Mouse (Mus musculus) CH12.LX (cell line): Measurements from ENCODE around the gene Nf1. TPM values are rescaled to one million over a fixed set of nuclear protein-coding genes. Genes with fewer than 3 reads are reported as not detected.

Experiments used
- DNase-seq: peaks from one replicate; pipeline ENCODE4 v3.0.0-alpha.2; 2013; ENCODE audit errors: extremely low read depth
- H3K27ac ChIP-seq: 2 replicates; pipeline ENCODE4 v1.5.1; 2012; ENCODE audit warnings: low read depth, mild to moderate bottlenecking, control low read depth, moderate library complexity; ENCODE audit not compliant: insufficient read depth
- H3K27me3 ChIP-seq: replicated peaks from 2 replicates; pipeline ENCODE3; 2012; ENCODE audit warnings: inconsistent platforms
- H3K36me3 ChIP-seq, 2 experiments: replicated peaks in 1 of 2; 2 replicates each; pipeline versions ENCODE3 to v1.6.1; 2012; ENCODE audit warnings: inconsistent platforms in 1 of 2, low read length in 1 of 2, mild to moderate bottlenecking in 1 of 2, mixed read lengths in 1 of 2, moderate library complexity in 1 of 2; ENCODE audit not compliant: control insufficient read depth in 1 of 2, insufficient read depth in 1 of 2
- H3K4me1 ChIP-seq, 2 experiments: 2 replicates each; pipeline ENCODE4 v1.6.1; 2012; ENCODE audit warnings: inconsistent platforms in 1 of 2, moderate library complexity in 1 of 2; ENCODE audit not compliant: insufficient read depth in 2 of 2, control insufficient read depth in 1 of 2
- H3K4me2 ChIP-seq: 2 replicates; pipeline ENCODE4 v1.6.1; 2012; ENCODE audit warnings: low read depth, mild to moderate bottlenecking, control low read depth; ENCODE audit not compliant: poor library complexity, insufficient read depth, severe bottlenecking
- H3K4me3 ChIP-seq, 3 experiments: fragments of 150-350 bp in 1 of 3; sonication (generic) in 1 of 3; replicated peaks in 1 of 3; 2 replicates each; pipeline versions ENCODE3 to v1.5.1; 2011 to 2012; ENCODE audit warnings: low read depth in 2 of 3, low read length in 2 of 3, mild to moderate bottlenecking in 2 of 3, moderate library complexity in 2 of 3, control low read depth in 1 of 3, improper control_type of control experiment in 1 of 3, inconsistent platforms in 1 of 3, mixed read lengths in 1 of 3; ENCODE audit not compliant: poor library complexity in 1 of 3
- H3K79me2 ChIP-seq: replicated peaks from 2 replicates; pipeline ENCODE4 v1.6.1; 2012; ENCODE audit warnings: mild to moderate bottlenecking, moderate library complexity; ENCODE audit not compliant: control insufficient read depth, poor library complexity, insufficient read depth, severe bottlenecking; ENCODE audit errors: extremely low read depth
- H3K9ac ChIP-seq: 2 replicates; pipeline ENCODE4 v1.6.1; 2012; ENCODE audit warnings: low read depth, mild to moderate bottlenecking, control low read depth, moderate library complexity; ENCODE audit not compliant: insufficient read depth
- H3K9me3 ChIP-seq: replicated peaks from 2 replicates; pipeline ENCODE3; 2012; ENCODE audit warnings: low read length, inconsistent platforms, mixed read lengths
- BHLHE40 ChIP-seq: IDR thresholded peaks from 2 replicates; pipeline ENCODE4 v1.6.1; 2011; ENCODE audit warnings: mild to moderate bottlenecking, low read depth, low read length, improper control_type of control experiment
- CHD1 ChIP-seq: IDR thresholded peaks from 2 replicates; pipeline ENCODE4 v1.6.1; 2012; ENCODE audit warnings: low read depth, low read length, improper control_type of control experiment, inconsistent platforms
- CHD2 ChIP-seq: IDR thresholded peaks from 2 replicates; pipeline ENCODE4 v1.6.1; 2011; ENCODE audit warnings: low read length, improper control_type of control experiment
- CTCF ChIP-seq, 2 experiments: IDR thresholded peaks in 1 of 2; conservative IDR thresholded peaks in 1 of 2; 2 replicates each; pipeline ENCODE4 v1.5.1; 2011 to 2012; ENCODE audit warnings: low read depth in 2 of 2, low read length in 2 of 2, improper control_type of control experiment in 1 of 2, inconsistent platforms in 1 of 2, mild to moderate bottlenecking in 1 of 2, moderate library complexity in 1 of 2
- E2F4 ChIP-seq: IDR thresholded peaks from 2 replicates; pipeline ENCODE4 v1.6.1; 2011; ENCODE audit warnings: low read depth, low read length, improper control_type of control experiment; ENCODE audit not compliant: insufficient replicate concordance
- EP300 ChIP-seq: IDR thresholded peaks from 2 replicates; pipeline ENCODE4 v1.6.1; 2011; ENCODE audit warnings: low read length, improper control_type of control experiment
- GABPA ChIP-seq: IDR thresholded peaks from 2 replicates; pipeline ENCODE4 v1.6.1; 2012; ENCODE audit warnings: low read depth, low read length, improper control_type of control experiment, inconsistent platforms; ENCODE audit not compliant: insufficient replicate concordance
- IRF4 ChIP-seq: IDR thresholded peaks from 2 replicates; pipeline ENCODE4 v1.6.1; 2014; ENCODE audit warnings: low read depth, mild to moderate bottlenecking, inconsistent platforms, low read length, improper control_type of control experiment
- JUN ChIP-seq: IDR thresholded peaks from 2 replicates; pipeline ENCODE4 v1.6.1; 2011; ENCODE audit warnings: low read depth, mild to moderate bottlenecking, low read length, improper control_type of control experiment, moderate library complexity; ENCODE audit not compliant: insufficient read depth
- JUND ChIP-seq: conservative IDR thresholded peaks from 2 replicates; pipeline ENCODE4 v1.6.1; 2011; ENCODE audit warnings: low read depth, low read length, improper control_type of control experiment
- MAFK ChIP-seq: IDR thresholded peaks from 2 replicates; pipeline ENCODE4 v1.6.1; 2011; ENCODE audit warnings: low read length, improper control_type of control experiment; ENCODE audit not compliant: insufficient replicate concordance
- MAX ChIP-seq: IDR thresholded peaks from 2 replicates; pipeline ENCODE4 v1.6.1; 2011; ENCODE audit warnings: low read length, improper control_type of control experiment
- MAZ ChIP-seq: IDR thresholded peaks from 2 replicates; pipeline ENCODE4 v1.6.1; 2012; ENCODE audit warnings: low read depth, mild to moderate bottlenecking, inconsistent platforms, low read length, improper control_type of control experiment, moderate library complexity
- MEF2A ChIP-seq: IDR thresholded peaks from 2 replicates; pipeline ENCODE4 v1.6.1; 2014; ENCODE audit warnings: low read depth, mild to moderate bottlenecking, inconsistent platforms, low read length, improper control_type of control experiment, borderline replicate concordance
- MXI1 ChIP-seq: IDR thresholded peaks from 2 replicates; pipeline ENCODE4 v1.6.1; 2011; ENCODE audit warnings: mild to moderate bottlenecking, low read depth, low read length, improper control_type of control experiment
- MYC ChIP-seq: IDR thresholded peaks from 2 replicates; pipeline ENCODE4 v1.6.1; 2011; ENCODE audit warnings: low read depth, mild to moderate bottlenecking, improper control_type of control experiment, low read length
- NELFE ChIP-seq: IDR thresholded peaks from 2 replicates; pipeline ENCODE4 v1.6.1; 2011; ENCODE audit warnings: low read depth, low read length, improper control_type of control experiment
- NRF1 ChIP-seq: IDR thresholded peaks from 2 replicates; pipeline ENCODE4 v1.6.1; 2014; ENCODE audit warnings: low read depth, mild to moderate bottlenecking, inconsistent platforms, low read length, improper control_type of control experiment, moderate library complexity
- PAX5 ChIP-seq: IDR thresholded peaks from 2 replicates; pipeline ENCODE4 v1.6.1; 2012; ENCODE audit warnings: low read length, inconsistent platforms, mixed read lengths
- POLR2AphosphoS2 ChIP-seq: IDR thresholded peaks from 2 replicates; pipeline ENCODE4 v1.6.1; 2011; ENCODE audit warnings: low read depth, low read length, improper control_type of control experiment
- RAD21 ChIP-seq: IDR thresholded peaks from 2 replicates; pipeline ENCODE4 v1.6.1; 2011; ENCODE audit warnings: low read depth, mild to moderate bottlenecking, low read length, improper control_type of control experiment, moderate library complexity
- RCOR1 ChIP-seq: conservative IDR thresholded peaks from 2 replicates; pipeline ENCODE4 v1.6.1; 2012; ENCODE audit warnings: low read depth, mild to moderate bottlenecking, inconsistent platforms, low read length, improper control_type of control experiment
- SIN3A ChIP-seq: IDR thresholded peaks from 2 replicates; pipeline ENCODE4 v1.6.1; 2012; ENCODE audit warnings: low read length, improper control_type of control experiment, inconsistent platforms
- SMC3 ChIP-seq: IDR thresholded peaks from 2 replicates; pipeline ENCODE4 v1.6.1; 2011; ENCODE audit warnings: low read depth, low read length, improper control_type of control experiment
- TBP ChIP-seq: conservative IDR thresholded peaks from 2 replicates; pipeline ENCODE4 v1.6.1; 2011; ENCODE audit warnings: low read depth, low read length, improper control_type of control experiment
- UBTF ChIP-seq: IDR thresholded peaks from 2 replicates; pipeline ENCODE4 v1.6.1; 2012; ENCODE audit warnings: low read depth, mild to moderate bottlenecking, inconsistent platforms, low read length, improper control_type of control experiment, moderate library complexity
- USF1 ChIP-seq: IDR thresholded peaks from 2 replicates; pipeline ENCODE4 v1.6.1; 2014; ENCODE audit warnings: low read depth, mild to moderate bottlenecking, inconsistent platforms, low read length, improper control_type of control experiment
- USF2 ChIP-seq: conservative IDR thresholded peaks from 2 replicates; pipeline ENCODE4 v1.6.1; 2011; ENCODE audit warnings: low read depth, low read length, improper control_type of control experiment
- ZC3H11A ChIP-seq: IDR thresholded peaks from 2 replicates; pipeline ENCODE4 v1.6.1; 2012; ENCODE audit warnings: low read depth, mild to moderate bottlenecking, inconsistent platforms, low read length, improper control_type of control experiment
- ZKSCAN1 ChIP-seq: IDR thresholded peaks from 2 replicates; pipeline ENCODE4 v1.6.1; 2012; ENCODE audit warnings: low read depth, inconsistent platforms, low read length, improper control_type of control experiment, borderline replicate concordance
- ZMIZ1 ChIP-seq: IDR thresholded peaks from 2 replicates; pipeline ENCODE4 v1.6.1; 2012; ENCODE audit warnings: low read depth, mild to moderate bottlenecking, inconsistent platforms, low read length, improper control_type of control experiment
- ZNF384 ChIP-seq: IDR thresholded peaks from 2 replicates; pipeline ENCODE4 v1.6.1; 2012; ENCODE audit warnings: low read depth, low read length, improper control_type of control experiment, inconsistent platforms
- dilution Hi-C: fragments of 300-500 bp; cut with MboI; formaldehyde crosslinking; loops from 2 replicates; pipeline ENCODE4 v1.14.3; 2020; ENCODE audit warnings: low sequenced_read_pairs; ENCODE audit not compliant: extremely low pct_unique_long_range_greater_than_20kb, extremely low pct_ligation_motif_present
- in situ Hi-C: fragments of 300-500 bp; cut with MboI; formaldehyde crosslinking; loops from 3 replicates; pipeline ENCODE4 v1.14.3; 2019; ENCODE audit warnings: low sequenced_read_pairs, low pct_ligation_motif_present, low pct_unique_long_range_greater_than_20kb, mixed read lengths
- polyA plus RNA-seq: library from polyadenylated mRNA; unstranded; fragments of >175 nt; gene quantifications from 2 replicates; pipeline ENCODE4 v1.2.1, GENCODE M21; 2012; ENCODE audit warnings: low read depth; ENCODE audit not compliant: insufficient read length
- total RNA-seq, 2 experiments: library from RNA; depleted of rRNA; stranded (reverse); fragments of 300-350 nt in 1 of 2; fragments of >200 nt in 1 of 2; gene quantifications; 2 replicates each; pipeline ENCODE4 v1.2.3; 2012 to 2014

The Nf1 gene
- total and polyA plus RNA-seq, 3 experiments, result 7.3 to 19.5 (median 12.4) TPM

DNA sequence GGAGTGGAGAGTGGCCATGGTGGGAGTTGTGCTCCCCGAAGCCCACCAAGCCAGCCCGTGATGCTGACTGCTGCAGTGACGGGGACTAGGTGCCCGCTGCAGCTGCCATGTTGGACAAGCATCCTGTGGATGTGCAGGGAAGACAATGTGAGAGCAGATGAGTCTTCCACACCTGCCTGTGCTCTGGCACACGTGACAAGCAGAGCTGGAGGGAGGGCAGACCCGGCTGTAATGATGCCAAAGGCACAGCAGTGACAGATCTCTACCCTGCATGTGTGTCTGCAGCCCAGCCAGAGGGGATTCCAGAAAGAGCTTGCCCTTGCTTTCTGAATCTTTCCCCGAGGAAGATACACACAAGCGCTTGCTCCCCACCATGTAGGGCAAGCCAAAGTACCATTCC is 278.5 kb downstream of the Nf1 start:
- H3K4me1 ChIP-seq, result peaks cover 13 to 68% of the 10 kb centered on the region in 2 experiments
- DNase-seq, result no peak
- TF ChIP-seq CHD1 (no peak), NELFE (no peak), ZC3H11A (no peak)
- no peak overlapping the region for H3K9ac ChIP-seq
- in situ Hi-C loops, result no loop called here
- peaks cover 0 to 66% of the 10 kb centered on the region in 2 experiments for H3K36me3 ChIP-seq
- dilution Hi-C loops, result no loop called here
- no peaks in the 10 kb centered on the region for H3K9me3 ChIP-seq
- no peak overlapping the region for H3K4me2 ChIP-seq
- no peak overlapping the region for H3K27ac ChIP-seq
- no peaks in the 10 kb centered on the region for H3K27me3 ChIP-seq
- H3K79me2 ChIP-seq, result peaks cover 4% of the 10 kb centered on the region
- no peak overlapping the region for H3K4me3 ChIP-seq

DNA sequence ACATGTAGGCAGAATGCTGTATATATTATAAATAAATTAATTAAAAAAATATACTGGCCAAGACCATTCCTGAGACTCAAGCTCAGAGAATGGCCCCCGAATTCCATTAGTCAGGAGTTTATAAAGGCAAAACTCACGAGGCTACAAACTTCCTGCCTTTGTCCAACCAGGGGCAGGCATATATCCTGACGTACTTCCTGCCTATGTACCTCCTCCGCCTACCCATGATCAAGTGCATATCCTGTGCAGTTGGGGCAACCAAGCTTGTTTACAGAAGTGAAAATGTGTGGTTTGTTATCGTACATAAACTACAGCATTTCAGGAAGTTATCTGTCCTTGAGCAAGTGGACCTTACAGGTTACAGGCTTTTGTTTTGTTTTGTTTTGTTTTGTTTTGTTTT is 283.5 kb downstream of the Nf1 start:
- peak; percentile 97 for DNase-seq
- H3K36me3 ChIP-seq, result peaks cover 0 to 36% of the 10 kb centered on the region in 2 experiments
- dilution Hi-C loops (loop anchor here (10.0 kb wide), 1 partner anchor 52 kb away; no protein-coding TSS in a partner anchor), in situ Hi-C loops (loop anchor here (5.0 to 10.0 kb wide), 3 partner anchors 36 to 172 kb away; no protein-coding TSS in a partner anchor)
- no peaks in the 10 kb centered on the region for H3K27me3 ChIP-seq
- peak overlapping the region; percentile 59 to 63 (median 63) for H3K4me3 ChIP-seq
- no peak overlapping the region for H3K27ac ChIP-seq
- peak overlapping the region; percentile 78; the same call in 1 of the 2 replicates for H3K4me2 ChIP-seq
- no peaks in the 10 kb centered on the region for H3K9me3 ChIP-seq
- peak overlapping the region; percentile 62; the same call in 1 of the 2 replicates for H3K9ac ChIP-seq
- H3K79me2 ChIP-seq, result peaks cover 4% of the 10 kb centered on the region
- H3K4me1 ChIP-seq, result peaks cover 17 to 66% of the 10 kb centered on the region in 2 experiments
- no peak for TF ChIP-seq MXI1
- TF ChIP-seq POLR2AphosphoS2, result no peak
- no peak for TF ChIP-seq GABPA
- no peak for TF ChIP-seq USF2
- TF ChIP-seq RAD21, result no peak
- no peak for TF ChIP-seq ZKSCAN1
- TF ChIP-seq CHD1, result no peak
- peak; percentile 25; the same call in 1 of the 2 replicates for TF ChIP-seq BHLHE40
- TF ChIP-seq CTCF (conservative IDR thresholded peaks at IDR 0.05 in 1 of 2, IDR thresholded peaks at IDR 0.05 in 1 of 2; ENCODE audit: low read depth in 2 of 2, low read length in 2 of 2), result no peak
- no peak for TF ChIP-seq SMC3
- TF ChIP-seq RCOR1, result no peak
- peak; percentile 99 for TF ChIP-seq MYC
- TF ChIP-seq UBTF, result no peak
- 0 out of 2 replicates have a peak, but pooled peaks have one; percentile 5 for TF ChIP-seq MAFK
- no peak for TF ChIP-seq JUN
- no peak for TF ChIP-seq USF1
- TF ChIP-seq EP300, result no peak
- TF ChIP-seq IRF4, result peak; percentile 76
- no peak for TF ChIP-seq NRF1
- no peak for TF ChIP-seq PAX5
- TF ChIP-seq SIN3A, result peak; percentile 70
- TF ChIP-seq MAZ, result no peak
- TF ChIP-seq JUND, result 0 out of 2 replicates have a peak, but pooled peaks have one; percentile 20
- peak; percentile 50; the same call in 1 of the 2 replicates for TF ChIP-seq NELFE
- no peak for TF ChIP-seq ZNF384
- TF ChIP-seq MEF2A, result peak; percentile 53; the same call in 1 of the 2 replicates
- 0 out of 2 replicates have a peak, but pooled peaks have one; percentile 28 for TF ChIP-seq CHD2
- TF ChIP-seq ZMIZ1, result peak; percentile 69; the same call in 1 of the 2 replicates
- TF ChIP-seq ZC3H11A, result no peak
- no peak for TF ChIP-seq E2F4
- peak; percentile 97 for TF ChIP-seq TBP
- no peak for TF ChIP-seq MAX
